Mouse (Mus musculus): ENCODE data around the gene Gcc2.
"Not testable (repeated sequence)": the region's sequence is repeated elsewhere in the genome, so short reads cannot be mapped to it uniquely, and the experiment has no call there.

Gene Gcc2

GRCm38 (mm10) chr10:58255213-58255892, at the start of gene Gcc2:
TSS of gene Gcc2 (plus strand) at chr10:58255497.
- DNase-seq (ENCODE audit: low read depth, low spot score) = peak; percentile 97

- no peak for DNase-seq (ENCODE audit: low read depth, low spot score)
Observed at GRCm38 (mm10) chr10:58205986-58206385, 49.3 kb upstream of the Gcc2 start.

- DNase-seq (ENCODE audit: low read depth, low spot score) = no peak
Observed at GRCm38 (mm10) chr10:58206639-58207404, 48.5 kb upstream of the Gcc2 start.

- no peak for DNase-seq (ENCODE audit: low read depth, low spot score)
Observed at GRCm38 (mm10) chr10:58209710-58210467, 45.4 kb upstream of the Gcc2 start.

GRCm38 (mm10) chr10:58210514-58210913, 44.8 kb upstream of the Gcc2 start:
- no peak for DNase-seq (ENCODE audit: low read depth, low spot score)

- DNase-seq (ENCODE audit: low read depth, low spot score) = no peak
Observed at GRCm38 (mm10) chr10:58211213-58211612, 44.1 kb upstream of the Gcc2 start.

GRCm38 (mm10) chr10:58212230-58212629, 43.1 kb upstream of the Gcc2 start:
- DNase-seq (ENCODE audit: low read depth, low spot score) = no peak

GRCm38 (mm10) chr10:58214497-58214896, 40.8 kb upstream of the Gcc2 start:
- DNase-seq (ENCODE audit: low read depth, low spot score) = no peak

GRCm38 (mm10) chr10:58214934-58215333, 40.4 kb upstream of the Gcc2 start:
- DNase-seq (ENCODE audit: low read depth, low spot score) = no peak

GRCm38 (mm10) chr10:58215353-58215752, 39.9 kb upstream of the Gcc2 start:
- no peak for DNase-seq (ENCODE audit: low read depth, low spot score)

GRCm38 (mm10) chr10:58217366-58217765, 37.9 kb upstream of the Gcc2 start:
- no peak for DNase-seq (ENCODE audit: low read depth, low spot score)

GRCm38 (mm10) chr10:58220726-58221125, 34.6 kb upstream of the Gcc2 start:
- no peak for DNase-seq (ENCODE audit: low read depth, low spot score)

- DNase-seq (ENCODE audit: low read depth, low spot score) = not testable (repeated sequence)
Observed at GRCm38 (mm10) chr10:58221571-58221970, 33.7 kb upstream of the Gcc2 start.

GRCm38 (mm10) chr10:58223161-58223560, 32.1 kb upstream of the Gcc2 start:
- DNase-seq (ENCODE audit: low read depth, low spot score) = not testable (repeated sequence)

GRCm38 (mm10) chr10:58223972-58224805, 31.1 kb upstream of the Gcc2 start:
- peak; percentile 21 for DNase-seq (ENCODE audit: low read depth, low spot score)

GRCm38 (mm10) chr10:58224827-58225785, 30.2 kb upstream of the Gcc2 start, which contains the start of gene AW822073:
TSS of gene AW822073 (minus strand) at chr10:58224930.
- not testable (repeated sequence) for DNase-seq (ENCODE audit: low read depth, low spot score)

GRCm38 (mm10) chr10:58226357-58226756, 28.9 kb upstream of the Gcc2 start:
- DNase-seq (ENCODE audit: low read depth, low spot score) = not testable (repeated sequence)

GRCm38 (mm10) chr10:58227798-58228197, 27.5 kb upstream of the Gcc2 start:
- DNase-seq (ENCODE audit: low read depth, low spot score) = not testable (repeated sequence)

- DNase-seq (ENCODE audit: low read depth, low spot score) = not testable (repeated sequence)
Observed at GRCm38 (mm10) chr10:58230021-58230420, 25.3 kb upstream of the Gcc2 start.

GRCm38 (mm10) chr10:58231088-58231487, 24.2 kb upstream of the Gcc2 start:
- DNase-seq (ENCODE audit: low read depth, low spot score) = not testable (repeated sequence)
